Mouse (Mus musculus) embryonic fibroblast, embryonic 13.5 days (primary cell): ENCODE measurements around the gene Spg20. TPM values are rescaled to one million over a fixed set of nuclear protein-coding genes. Genes with fewer than 3 reads are reported as not detected.
A peak's percentile ranks its signal among the peaks of the same experiment; 100 is the strongest.

Source experiments
- H3K27ac ChIP-seq: 2 replicates; pipeline ENCODE4 v1.5.1; 2012; ENCODE audit warnings: low read length, control low read depth, inconsistent platforms; ENCODE audit not compliant: insufficient read depth
- H3K4me1 ChIP-seq: 2 replicates; pipeline ENCODE4 v1.6.1; 2011; ENCODE audit warnings: low read length; ENCODE audit not compliant: control insufficient read depth, insufficient read depth
- H3K4me3 ChIP-seq: 2 replicates; pipeline ENCODE4 v1.5.1; 2011; ENCODE audit warnings: mild to moderate bottlenecking, control low read depth, low read length; ENCODE audit not compliant: insufficient read depth
- CTCF ChIP-seq: IDR thresholded peaks from 2 replicates; pipeline ENCODE4 v1.5.1; 2011; ENCODE audit warnings: mild to moderate bottlenecking, control low read depth, low read length, moderate library complexity, borderline replicate concordance; ENCODE audit not compliant: insufficient read depth
- POLR2A ChIP-seq: IDR thresholded peaks from 2 replicates; pipeline ENCODE4 v1.6.1; 2011; ENCODE audit warnings: low read depth, mild to moderate bottlenecking, control low read depth, low read length, moderate library complexity
- polyA plus RNA-seq: library from polyadenylated mRNA; stranded (reverse); fragments of >200 nt; gene quantifications from 2 replicates; pipeline ENCODE4 v1.2.4, GENCODE M21; 2011; ENCODE audit warnings: low read depth; ENCODE audit not compliant: missing spikeins, insufficient read length

The Spg20 gene
- polyA plus RNA-seq = 63.0 and 70.3 TPM in 2 replicates

DNA sequence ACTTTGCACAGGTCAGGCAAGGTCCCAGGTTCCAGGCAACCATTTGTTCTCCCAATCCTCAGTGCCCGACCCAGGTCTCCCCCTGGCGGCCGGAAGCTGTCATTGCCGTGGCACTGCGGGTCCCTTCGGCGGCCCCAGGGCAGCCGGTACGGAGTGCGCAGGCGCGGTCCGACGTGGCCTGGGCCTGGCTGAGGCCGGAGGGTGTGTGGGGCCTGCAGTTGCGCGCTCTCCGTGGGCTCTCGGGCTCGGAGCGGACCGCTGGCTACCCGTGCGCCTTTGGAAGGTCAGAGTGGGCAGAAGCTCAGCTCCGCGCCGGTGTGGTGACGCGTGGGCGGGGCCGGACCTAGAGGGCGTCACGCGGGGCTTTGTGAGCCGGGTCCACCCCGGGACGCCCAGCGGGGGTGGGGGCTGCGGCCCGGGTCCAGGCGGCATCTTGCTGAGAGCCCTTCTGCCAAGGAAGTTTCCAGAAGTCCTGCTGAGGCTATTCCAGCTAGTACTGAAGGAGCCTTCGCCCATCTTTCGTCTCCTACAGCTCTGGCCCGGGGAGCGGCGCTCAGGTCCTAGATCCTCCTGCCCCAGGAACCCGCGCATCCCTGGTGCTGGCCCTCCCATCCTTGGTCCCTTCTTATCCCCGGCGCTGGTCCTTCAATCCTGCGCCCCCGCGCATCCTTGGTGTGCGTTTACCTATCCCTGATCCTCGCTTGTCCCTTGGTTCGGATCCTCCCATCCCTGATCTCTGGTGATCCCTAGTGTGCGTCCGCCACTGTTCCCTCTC lies at the start of gene Spg20:
Spg20 (plus strand) TSS at position 174 of the 775 bp plus-strand sequence.
- Histone ChIP-seq H3K4me3 (peak within 1 kb of the TSS; percentile 62), H3K4me1 (peaks cover 7% of the 10 kb centered on the region), H3K27ac (peak within 1 kb of the TSS; percentile 90)
- TF ChIP-seq POLR2A (peak; percentile 98), CTCF (peak; percentile 75)

- no peak for TF ChIP-seq POLR2A
- TF ChIP-seq CTCF = no peak
- no peak overlapping the region for H3K4me3 ChIP-seq
- no peaks in the 10 kb centered on the region for H3K4me1 ChIP-seq
- H3K27ac ChIP-seq = no peak overlapping the region
Observed at GRCm38 (mm10) chr3:55062653-55063052, 49.3 kb upstream of the Spg20 start.

DNA sequence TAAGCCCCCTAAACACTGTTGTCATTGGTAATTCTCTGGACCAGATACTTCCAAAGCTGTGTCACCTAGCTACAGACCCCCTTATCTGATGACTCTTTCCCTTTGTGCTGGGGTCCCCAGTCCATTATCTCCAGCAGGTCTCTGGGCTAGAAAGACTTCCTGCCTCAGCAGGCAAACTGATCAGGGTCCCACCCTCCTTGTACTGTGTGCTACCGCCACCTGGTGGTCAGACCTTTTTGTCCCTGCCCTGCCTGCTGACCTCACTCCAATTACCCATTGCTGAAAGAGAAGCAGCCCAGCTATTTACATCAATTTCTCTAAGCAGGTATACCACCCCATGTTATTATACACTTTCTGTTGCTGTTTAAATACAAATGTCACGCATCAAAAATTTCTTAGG lies 47.5 kb upstream of the Spg20 start:
- Histone ChIP-seq H3K4me1 (no peaks in the 10 kb centered on the region), H3K27ac (no peak overlapping the region), H3K4me3 (no peak overlapping the region)
- TF ChIP-seq POLR2A = no peak
- peak; percentile 98 for TF ChIP-seq CTCF

DNA sequence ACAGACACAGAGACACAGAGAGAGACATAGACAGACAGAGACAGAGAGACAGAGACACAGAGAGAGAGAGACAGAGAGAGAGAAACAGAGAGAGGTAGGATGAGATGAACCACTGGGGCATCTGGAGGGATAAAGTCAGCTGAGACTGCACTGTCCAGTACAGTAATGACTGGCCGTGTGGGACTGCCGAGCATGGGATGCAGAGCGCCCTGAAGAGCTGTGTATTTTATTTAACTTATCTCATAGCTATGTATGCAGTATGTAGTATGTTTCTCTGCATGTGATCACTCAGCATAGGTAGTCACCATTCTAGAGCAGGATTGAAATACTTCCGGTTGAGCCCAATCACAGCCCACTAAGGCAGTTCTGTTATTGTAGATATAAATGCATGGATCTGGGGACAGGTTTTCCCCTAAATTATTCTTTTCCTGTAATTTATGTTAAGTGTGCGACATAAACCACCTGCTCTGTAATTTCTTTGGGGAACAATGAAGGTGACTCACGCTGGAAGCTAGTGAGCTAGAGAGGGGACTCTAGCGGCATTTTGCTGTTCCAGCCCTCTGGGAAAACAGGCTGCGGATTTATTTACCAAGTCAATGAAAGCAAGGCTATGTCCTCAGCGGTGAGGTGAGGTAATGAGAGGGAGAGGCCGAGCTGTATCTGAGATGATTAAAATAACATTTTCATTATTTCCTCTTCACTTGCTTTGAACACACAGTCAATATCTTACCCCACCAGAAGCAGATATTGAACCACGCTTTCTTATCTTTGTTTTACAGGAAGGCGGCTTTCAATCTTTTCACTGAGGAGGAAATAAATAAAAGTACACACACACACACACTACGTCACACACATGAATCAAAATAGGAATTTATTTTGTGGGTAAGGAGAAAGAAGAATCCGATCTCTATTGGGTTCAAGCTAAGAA lies 45.9 kb upstream of the Spg20 start:
- TF ChIP-seq CTCF (no peak), POLR2A (no peak)
- Histone ChIP-seq H3K27ac (no peak overlapping the region), H3K4me3 (no peak overlapping the region), H3K4me1 (no peaks in the 10 kb centered on the region)

DNA sequence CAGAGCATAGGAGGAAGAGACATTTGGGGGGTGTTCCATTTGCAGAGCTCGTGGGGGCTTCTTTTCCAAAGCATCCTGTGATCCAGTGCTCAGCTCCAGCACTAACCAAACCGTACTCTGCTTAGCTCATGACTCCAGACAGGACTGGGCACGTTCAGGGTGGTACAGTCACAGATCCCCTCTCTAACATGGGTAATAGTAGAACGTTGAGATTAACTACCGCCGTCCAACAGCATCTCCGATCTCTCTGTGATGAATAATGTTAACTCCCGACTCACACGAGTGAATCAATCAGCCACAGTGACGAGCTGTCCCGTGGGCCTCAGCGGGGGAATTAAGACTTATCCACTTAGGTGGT lies 45.3 kb upstream of the Spg20 start:
- Histone ChIP-seq H3K27ac (no peak overlapping the region), H3K4me1 (no peaks in the 10 kb centered on the region), H3K4me3 (no peak overlapping the region)
- TF ChIP-seq CTCF (no peak), POLR2A (no peak)

DNA sequence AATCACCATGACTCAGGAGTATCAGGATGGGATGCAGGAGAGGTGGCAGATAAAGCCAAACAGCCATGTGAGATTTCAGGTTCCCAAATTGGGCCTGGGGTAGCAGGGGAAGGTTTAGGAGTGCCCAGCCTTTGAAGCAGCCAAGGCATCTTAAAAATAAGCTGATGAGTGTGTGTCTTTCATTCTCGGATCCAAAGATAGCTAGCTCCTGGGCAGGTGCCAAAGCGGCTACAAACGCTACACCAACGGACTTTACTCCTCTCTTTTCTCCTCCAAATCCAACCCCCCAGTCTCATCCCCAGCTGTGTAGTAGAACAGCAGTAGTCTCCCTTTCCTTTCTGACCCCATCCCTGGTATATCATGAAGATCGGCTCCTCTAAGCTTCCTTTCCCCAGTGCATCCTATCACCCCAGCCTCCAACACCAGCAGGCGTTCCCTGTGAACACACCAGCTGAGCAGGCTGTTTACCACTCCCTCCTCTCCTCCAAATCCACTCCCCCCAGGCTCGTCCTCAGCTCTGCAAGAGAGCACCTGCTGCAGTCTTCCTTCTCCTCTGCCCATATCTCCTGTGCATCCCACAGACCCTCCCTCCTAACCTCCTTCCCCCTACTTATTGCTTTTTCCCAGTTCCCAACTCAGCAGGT lies 44.0 kb upstream of the Spg20 start:
- TF ChIP-seq POLR2A (no peak), CTCF (no peak)
- Histone ChIP-seq H3K4me1 (no peaks in the 10 kb centered on the region), H3K27ac (no peak overlapping the region), H3K4me3 (no peak overlapping the region)

GRCm38 (mm10) chr3:55074576-55075293 lies 37.2 kb upstream of the Spg20 start:
- Histone ChIP-seq H3K4me3 (no peak overlapping the region), H3K4me1 (no peaks in the 10 kb centered on the region), H3K27ac (no peak overlapping the region)
- TF ChIP-seq CTCF (no peak), POLR2A (no peak)

DNA sequence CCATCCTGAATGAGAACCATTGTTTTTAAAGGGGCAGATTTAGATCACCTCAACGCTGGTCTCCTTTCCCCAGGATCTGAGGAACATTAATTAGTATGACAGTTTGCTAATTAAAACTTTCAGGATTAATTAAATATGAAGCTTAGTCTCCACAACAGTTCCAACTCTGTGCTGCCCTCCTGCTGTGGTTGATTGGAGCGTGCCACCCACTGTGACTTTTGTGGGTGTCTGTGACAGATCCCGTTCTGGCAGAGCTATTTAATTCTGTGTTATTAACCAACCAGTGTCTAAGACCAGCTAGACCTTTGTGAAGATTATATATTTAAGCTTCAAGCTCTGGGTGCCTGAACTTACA lies 36.6 kb upstream of the Spg20 start:
- TF ChIP-seq POLR2A (no peak), CTCF (no peak)
- Histone ChIP-seq H3K27ac (no peak overlapping the region), H3K4me3 (no peak overlapping the region), H3K4me1 (no peaks in the 10 kb centered on the region)

- TF ChIP-seq CTCF (no peak), POLR2A (no peak)
- Histone ChIP-seq H3K4me1 (no peaks in the 10 kb centered on the region), H3K27ac (no peak overlapping the region), H3K4me3 (no peak overlapping the region)
Observed at GRCm38 (mm10) chr3:55078233-55078632, 33.7 kb upstream of the Spg20 start.
